Mouse (Mus musculus) G1E (cell line): Measurements from ENCODE around the gene Phactr3.

ENCODE experiments used
- CTCF ChIP-seq: IDR thresholded peaks from 2 replicates; pipeline ENCODE4 v1.5.1; 2012; ENCODE audit warnings: low read depth, low read length, inconsistent platforms, mixed read lengths
- GATA1 ChIP-seq: IDR thresholded peaks from 2 replicates; pipeline ENCODE4 v1.6.1; 2012; ENCODE audit warnings: borderline replicate concordance, low read length, inconsistent platforms, mixed read lengths
- GATA2 ChIP-seq: IDR thresholded peaks from 2 replicates; pipeline ENCODE4 v1.6.1; 2012; ENCODE audit warnings: low read depth, low read length, inconsistent platforms, borderline replicate concordance
- POLR2AphosphoS5 ChIP-seq: IDR thresholded peaks from 2 replicates; pipeline ENCODE4 v1.6.1; 2012; ENCODE audit warnings: low read depth, low read length, inconsistent platforms; ENCODE audit not compliant: insufficient replicate concordance
- TAL1 ChIP-seq: conservative IDR thresholded peaks from 2 replicates; pipeline ENCODE4 v1.6.1; 2012; ENCODE audit warnings: low read depth, low read length, inconsistent platforms, mixed read lengths

GRCm38 (mm10) chr2:178287285-178287684, 168.5 kb downstream of the Phactr3 start:
- TF ChIP-seq GATA1 (no peak), CTCF (no peak), GATA2 (no peak), POLR2AphosphoS5 (no peak), TAL1 (no peak)
